16 mouse cellular contexts compared by ENCODE assay signal in the genomic region with DNA sequence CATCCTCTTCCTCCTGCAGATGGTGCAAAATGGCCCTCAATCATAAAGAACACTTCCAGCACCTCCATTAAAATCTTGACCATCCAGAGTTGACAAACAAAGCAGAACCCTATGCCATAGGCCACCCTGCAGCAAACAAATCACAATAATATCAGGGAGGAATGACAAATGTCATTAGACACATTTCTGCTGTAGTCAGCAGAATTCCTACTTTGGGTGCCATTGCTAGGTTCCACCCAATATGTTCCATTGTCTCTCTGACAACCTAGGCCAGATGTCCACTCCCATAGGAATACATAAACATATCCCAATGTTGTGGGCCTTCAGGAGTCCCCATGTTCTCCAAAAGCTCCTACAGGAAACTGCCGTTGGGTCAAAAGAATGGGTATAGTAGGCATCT.
"Had no signal": no experiment of that assay in that cellular context is flagged by ENCODE, and none has a peak within 500 bp of the region (broad histone marks: within the 10 kb centered on the region; RNA-seq: fewer than 3 reads in every experiment).

No protein-coding gene starts in this region.

- H3K4me1 ChIP-seq: stomach, embryonic 15.5 days had no signal

- H3K36me3 ChIP-seq: neural tube, embryonic 13.5 days; neural tube, embryonic 15.5 days; stomach, embryonic 15.5 days had no signal

- H3K4me3 ChIP-seq: neural tube, embryonic 13.5 days; neural tube, embryonic 15.5 days; stomach, embryonic 15.5 days had no signal

- H3K4me2 ChIP-seq: neural tube, embryonic 13.5 days; neural tube, embryonic 15.5 days; stomach, embryonic 15.5 days had no signal

- H3K9ac ChIP-seq: neural tube, embryonic 13.5 days; neural tube, embryonic 15.5 days; stomach, embryonic 15.5 days had no signal

- H3K27me3 ChIP-seq: neural tube, embryonic 13.5 days; neural tube, embryonic 15.5 days; stomach, embryonic 15.5 days had no signal

- H3K9me3 ChIP-seq: neural tube, embryonic 13.5 days; neural tube, embryonic 15.5 days; stomach, embryonic 15.5 days had no signal

- DNase-seq: retina, postnatal 1 day; right cerebral cortex, adult 18-20 months; right cerebral cortex, postnatal 14 days; right cerebral cortex, postnatal 25 days; right cerebral cortex, postnatal 4 days; spleen, adult 18-20 months; thymus, adult 18-20 months; thymus, adult 2 months; thymus, postnatal 14 days; thymus, postnatal 25 days; thymus, postnatal 36 days; thymus, postnatal 4 days had no signal

- H3K27ac ChIP-seq: neural tube, embryonic 13.5 days; neural tube, embryonic 15.5 days; stomach, embryonic 15.5 days; stomach, postnatal 0 days had no signal
